Mouse (Mus musculus) small intestine, adult 2 months (tissue): ENCODE data around the gene Dlgap1. TPM values are rescaled to one million over a fixed set of nuclear protein-coding genes. Genes with fewer than 3 reads are reported as not detected.

Source experiments
- H3K27ac ChIP-seq: fragments of 200-500 bp; 2 replicates; pipeline ENCODE4 v1.5.1; 2012; ENCODE audit warnings: low read depth, low read length, control low read depth, inconsistent platforms; ENCODE audit not compliant: insufficient read depth
- H3K27me3 ChIP-seq: fragments of 200-500 bp; 2 replicates; pipeline ENCODE4 v1.6.1; 2012; ENCODE audit warnings: mild to moderate bottlenecking, moderate library complexity, low read length, inconsistent platforms; ENCODE audit not compliant: control insufficient read depth, insufficient read depth
- H3K36me3 ChIP-seq: fragments of 200-500 bp; 2 replicates; pipeline ENCODE4 v1.6.1; 2012; ENCODE audit warnings: mild to moderate bottlenecking, low read length, control low read depth, inconsistent platforms; ENCODE audit not compliant: control insufficient read depth, insufficient read depth
- H3K4me1 ChIP-seq: fragments of 200-500 bp; 2 replicates; pipeline ENCODE4 v1.6.1; 2012; ENCODE audit warnings: low read length, inconsistent platforms, mixed read lengths; ENCODE audit not compliant: control insufficient read depth, insufficient read depth, insufficient read length
- H3K4me3 ChIP-seq: fragments of 200-500 bp; 2 replicates; pipeline ENCODE4 v1.5.1; 2012; ENCODE audit warnings: low read depth, mild to moderate bottlenecking, control low read depth, inconsistent platforms, low read length, moderate library complexity
- CTCF ChIP-seq: fragments of 200-500 bp; IDR thresholded peaks from 2 replicates; pipeline ENCODE4 v1.5.1; 2012; ENCODE audit warnings: low read depth, mild to moderate bottlenecking, control low read depth, inconsistent platforms, low read length, moderate library complexity, mixed read lengths; ENCODE audit not compliant: insufficient replicate concordance, insufficient read length; ENCODE audit errors: extremely low read depth
- POLR2A ChIP-seq: fragments of 200-500 bp; IDR thresholded peaks from 2 replicates; pipeline ENCODE4 v1.6.1; 2012; ENCODE audit warnings: low read depth, mild to moderate bottlenecking, control low read depth, inconsistent platforms, low read length, moderate library complexity
- WGBS: fragments of 180-500 bp; shearing (Covaris S2); methylation state at CpG from one replicate; pipeline ENCODE4 v1.1.7; 2018; 5-methylcytosine and 5-hydroxymethylcytosine counted together
- polyA plus RNA-seq: library from polyadenylated mRNA; depleted of rRNA; stranded (reverse); fragments of >200 nt; gene quantifications from 2 replicates; pipeline ENCODE4 v1.2.3, GENCODE M21; 2012

Dlgap1 gene
- polyA plus RNA-seq, 1 experiment = 0.61 TPM

DNA sequence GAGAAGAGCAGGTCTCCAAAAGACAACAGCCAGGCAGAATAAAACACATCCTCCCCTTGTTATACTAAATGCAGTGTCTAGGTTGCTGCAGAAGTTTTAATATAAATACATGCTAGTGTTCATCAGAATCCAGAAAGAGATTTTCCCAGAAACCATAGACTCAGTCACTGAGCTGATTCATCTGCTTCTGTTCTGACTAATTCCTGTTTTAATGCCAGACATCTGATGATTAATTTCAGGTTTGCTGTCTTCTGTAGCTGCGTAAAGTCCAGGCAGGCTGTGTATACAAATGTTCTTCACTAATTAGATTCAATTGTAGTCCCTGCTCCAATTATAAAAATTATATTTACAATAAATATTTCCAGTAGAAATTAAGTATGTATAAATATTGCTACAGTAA lies 419.6 kb downstream of the Dlgap1 start:
- TF ChIP-seq CTCF (no peak), POLR2A (no peak)
- H3K27me3 ChIP-seq = no peaks in the 10 kb centered on the region

GRCm38 (mm10) chr17:70397220-70397619 lies 428.3 kb downstream of the Dlgap1 start:
- H3K36me3 ChIP-seq = no peaks in the 10 kb centered on the region
- no peak overlapping the region for H3K4me3 ChIP-seq
- no peak overlapping the region for H3K27ac ChIP-seq
- H3K27me3 ChIP-seq = no peaks in the 10 kb centered on the region
- WGBS = 28% methylated on average over 3 of the region's 3 CpGs
- TF ChIP-seq CTCF (no peak), POLR2A (no peak)
- H3K4me1 ChIP-seq = no peaks in the 10 kb centered on the region

More for the DNA sequence above, 419.6 kb downstream of the Dlgap1 start:
- Histone ChIP-seq H3K4me3 (no peak overlapping the region), H3K36me3 (no peaks in the 10 kb centered on the region), H3K4me1 (no peaks in the 10 kb centered on the region), H3K27ac (no peak overlapping the region)
- WGBS = 83% methylated on average over 1 of the region's 1 CpGs

DNA sequence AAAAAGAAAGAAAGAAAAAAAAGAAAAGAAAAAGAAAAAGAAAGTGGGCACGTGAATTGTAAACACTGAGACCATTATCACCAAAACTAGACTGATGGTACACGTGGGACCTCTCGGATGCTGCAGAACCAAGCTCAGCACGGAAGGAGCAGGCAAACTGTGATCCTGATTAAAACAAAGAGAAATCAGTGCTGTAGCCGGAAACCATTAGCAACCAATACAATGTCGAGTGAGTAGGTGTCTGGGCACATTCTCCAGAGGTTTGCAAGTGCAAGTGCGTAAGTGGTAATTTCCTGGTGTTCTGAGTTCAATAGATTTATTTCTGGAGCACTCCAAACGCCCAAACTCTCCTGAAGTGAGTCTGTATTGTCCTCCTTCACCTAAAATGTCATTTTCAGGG lies 428.8 kb downstream of the Dlgap1 start:
- 62% methylated on average over 8 of the region's 8 CpGs for WGBS
- Histone ChIP-seq H3K36me3 (no peaks in the 10 kb centered on the region), H3K4me1 (no peaks in the 10 kb centered on the region), H3K27me3 (no peaks in the 10 kb centered on the region), H3K27ac (no peak overlapping the region), H3K4me3 (no peak overlapping the region)
- TF ChIP-seq POLR2A (no peak), CTCF (no peak)

- H3K27me3 ChIP-seq = no peaks in the 10 kb centered on the region
- no peaks in the 10 kb centered on the region for H3K36me3 ChIP-seq
- H3K27ac ChIP-seq = no peak overlapping the region
- no peaks in the 10 kb centered on the region for H3K4me1 ChIP-seq
- TF ChIP-seq POLR2A (no peak), CTCF (no peak)
- 18% methylated on average over 2 of the region's 2 CpGs for WGBS
- no peak overlapping the region for H3K4me3 ChIP-seq
These were observed 433.0 kb downstream of the Dlgap1 start for GRCm38 (mm10) chr17:70401909-70402308.

- no peaks in the 10 kb centered on the region for H3K36me3 ChIP-seq
- H3K27me3 ChIP-seq = no peaks in the 10 kb centered on the region
- no peak overlapping the region for H3K4me3 ChIP-seq
- H3K27ac ChIP-seq = no peak overlapping the region
- no peaks in the 10 kb centered on the region for H3K4me1 ChIP-seq
- no peak for TF ChIP-seq POLR2A
- no peak for TF ChIP-seq CTCF
- WGBS = 72% methylated on average over 10 of the region's 10 CpGs
These were observed 434.9 kb downstream of the Dlgap1 start for GRCm38 (mm10) chr17:70403750-70404149.

DNA sequence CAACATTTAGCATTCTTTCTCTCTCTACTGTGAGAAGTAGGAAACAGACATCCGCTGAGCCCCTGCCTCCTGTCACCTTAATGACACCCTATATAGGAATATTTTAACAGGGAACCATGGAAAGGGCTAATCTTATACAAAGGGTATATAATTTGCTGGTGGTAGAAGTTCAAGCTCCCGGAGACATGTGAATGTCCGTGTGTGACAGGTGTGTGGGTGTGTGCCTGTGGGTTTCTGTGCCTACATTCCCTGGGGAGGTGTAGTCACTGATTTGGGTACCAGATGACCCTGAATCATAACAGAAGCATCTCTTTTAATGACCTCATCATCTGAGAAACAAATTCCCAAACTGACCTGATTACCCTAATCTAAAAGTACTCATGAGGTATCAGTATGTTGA lies 445.3 kb downstream of the Dlgap1 start:
- 89% methylated on average over 3 of the region's 3 CpGs for WGBS
- Histone ChIP-seq H3K4me1 (no peaks in the 10 kb centered on the region), H3K36me3 (no peaks in the 10 kb centered on the region), H3K4me3 (no peak overlapping the region), H3K27ac (no peak overlapping the region), H3K27me3 (no peaks in the 10 kb centered on the region)
- TF ChIP-seq CTCF (no peak), POLR2A (no peak)

DNA sequence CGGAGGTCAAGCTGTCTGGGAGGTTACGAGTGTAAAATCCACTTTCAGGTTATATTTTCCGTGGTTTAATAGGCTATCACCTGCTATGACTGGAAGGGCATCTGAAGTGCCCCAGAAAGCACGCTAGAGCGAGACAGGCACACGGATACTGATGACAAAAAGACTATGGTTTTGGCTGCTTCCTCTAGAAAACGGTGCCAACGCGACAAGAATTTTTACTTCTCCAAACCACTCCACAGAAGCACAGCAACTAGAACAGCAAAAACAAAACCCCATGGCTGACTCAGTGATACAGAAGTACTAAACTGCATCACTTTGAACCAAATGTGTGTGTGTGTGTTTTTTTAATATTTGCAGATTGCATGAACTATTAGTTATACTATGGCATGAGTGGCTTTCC lies 459.0 kb downstream of the Dlgap1 start:
- TF ChIP-seq CTCF (no peak), POLR2A (no peak)
- 74% methylated on average over 9 of the region's 9 CpGs for WGBS

More for the DNA sequence above, 459.0 kb downstream of the Dlgap1 start:
- 0 out of 2 replicates have a peak, but pooled peaks cover 1% of the 10 kb centered on the region for H3K4me1 ChIP-seq
- H3K36me3 ChIP-seq = no peaks in the 10 kb centered on the region
- no peak overlapping the region for H3K27ac ChIP-seq
- H3K4me3 ChIP-seq = no peak overlapping the region
- H3K27me3 ChIP-seq = no peaks in the 10 kb centered on the region
